Mouse (Mus musculus) lung, adult 18-20 months (tissue): Measurements from ENCODE around the gene Tubd1.
A peak's percentile ranks its signal among the peaks of the same experiment; 100 is the strongest.

Source experiments
- DNase-seq, 2 experiments: peaks; one replicate each; pipeline ENCODE4 v3.0.0; 2022; ENCODE audit warnings: mixed read lengths in 2 of 2

Gene Tubd1

DNA sequence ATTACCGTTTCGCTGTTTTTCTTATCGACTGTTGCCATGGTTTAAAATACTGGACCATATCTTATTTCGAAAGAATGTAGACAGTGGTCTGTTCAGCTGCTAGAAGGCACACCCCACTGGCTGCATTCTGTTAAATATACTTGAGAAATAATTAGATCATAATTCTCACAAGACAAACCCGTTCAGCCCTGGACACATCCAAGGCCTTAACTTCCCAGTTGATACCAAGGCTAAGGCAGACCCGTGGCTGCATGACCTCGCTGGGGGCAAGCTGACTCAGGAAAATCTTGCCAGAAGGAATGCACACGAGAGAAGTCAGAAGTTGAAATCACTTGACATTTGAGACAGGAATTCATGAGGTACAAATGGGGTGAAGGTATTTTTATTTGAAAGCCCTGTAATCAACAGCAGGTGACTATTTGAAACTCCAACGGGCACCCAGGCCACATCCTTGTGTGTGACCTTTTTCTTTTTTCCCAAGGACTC lies 25.5 kb downstream of the Tubd1 start:
- no peak for DNase-seq

- no peak for DNase-seq
Measured at GRCm38 (mm10) chr11:86571047-86571855, 26.5 kb downstream of the Tubd1 start.

GRCm38 (mm10) chr11:86571871-86572270 lies 27.1 kb downstream of the Tubd1 start:
- no peak for DNase-seq

GRCm38 (mm10) chr11:86572623-86573022 lies 27.8 kb downstream of the Tubd1 start:
- DNase-seq = no peak

DNA sequence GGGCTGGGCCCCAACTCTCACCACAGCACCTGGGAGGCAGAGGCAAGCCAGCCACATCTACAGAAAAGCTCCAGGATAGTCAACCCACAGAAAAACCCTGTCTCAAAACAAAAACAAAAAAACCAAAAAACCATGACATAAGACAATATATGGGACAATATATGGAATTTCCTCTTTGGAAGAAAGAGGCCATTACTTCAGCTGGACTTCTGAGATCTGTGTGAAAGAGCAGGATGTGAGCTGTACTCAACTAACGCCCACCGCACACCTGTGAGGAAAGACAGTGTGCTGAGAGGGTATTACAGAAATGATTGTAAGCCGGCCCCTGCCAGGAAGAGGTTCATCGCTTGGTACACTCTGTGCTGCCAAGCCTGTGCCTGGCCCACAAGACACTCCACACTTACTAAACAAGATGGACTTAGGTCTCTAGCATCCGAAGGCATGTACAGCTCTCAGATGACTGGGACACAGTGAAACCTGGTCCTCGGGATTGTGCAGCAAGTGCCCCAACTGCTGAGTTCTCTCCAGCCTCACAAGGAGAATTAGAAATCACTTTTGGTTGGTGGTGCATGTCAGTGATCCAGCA lies 28.9 kb downstream of the Tubd1 start:
- DNase-seq = no peak

DNA sequence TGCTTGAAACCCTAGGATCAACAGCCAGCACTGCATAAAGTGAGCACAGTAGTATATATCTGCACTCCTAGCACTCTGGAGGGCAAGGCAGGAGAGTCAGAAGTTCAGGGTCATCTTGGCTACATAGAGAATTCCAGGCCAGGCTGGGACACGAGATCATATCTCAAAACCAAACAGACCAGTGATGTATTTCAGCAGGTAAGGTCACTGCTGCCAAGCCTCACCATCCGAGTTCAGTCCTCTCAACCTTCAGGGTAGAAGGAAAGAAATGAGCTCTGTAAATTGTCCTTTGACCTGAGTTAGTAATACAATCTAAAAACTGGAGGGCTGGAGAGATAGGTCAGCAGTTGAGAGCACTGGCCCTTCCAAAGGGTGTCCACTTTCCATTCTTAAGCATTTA lies 29.6 kb downstream of the Tubd1 start:
- DNase-seq = no peak

DNA sequence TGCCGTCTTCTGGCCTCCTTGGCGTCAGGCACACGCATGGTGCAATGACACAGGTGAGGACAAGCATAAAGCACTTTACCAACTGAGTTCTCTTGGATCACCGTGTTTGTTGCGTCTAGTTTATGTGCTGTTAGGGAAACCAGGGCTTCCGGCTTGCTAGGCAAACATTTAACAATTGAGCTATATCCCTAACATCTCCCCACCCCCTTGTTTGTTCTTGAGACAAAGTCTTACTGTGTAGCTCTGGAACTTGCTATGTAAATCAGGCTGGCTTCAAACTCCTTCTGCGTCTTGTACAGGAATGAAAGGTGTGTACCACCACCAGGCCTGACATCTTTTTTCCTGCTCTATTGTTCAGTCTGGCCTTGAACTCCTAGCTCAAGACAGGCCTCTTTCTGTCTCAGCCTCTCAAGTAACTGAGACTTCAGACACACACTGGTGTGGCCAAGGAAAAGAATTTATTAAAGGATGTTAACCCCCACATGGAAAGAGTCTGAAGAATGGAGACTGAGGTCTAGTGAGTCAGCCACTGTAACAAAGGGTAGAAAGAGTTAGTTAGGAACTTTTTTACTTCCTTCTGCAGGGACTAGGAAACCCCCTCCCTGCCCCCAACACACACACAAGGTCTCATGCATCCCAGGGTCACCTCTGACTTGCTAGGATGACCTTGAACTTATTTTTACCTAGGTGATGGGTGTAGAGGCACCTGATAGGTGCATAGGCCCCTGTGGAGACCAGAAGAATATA lies 31.0 kb downstream of the Tubd1 start:
- DNase-seq = peak in 1 of 2 experiments; percentile 68

GRCm38 (mm10) chr11:86577231-86577630 lies 32.4 kb downstream of the Tubd1 start:
- peak; percentile 74 to 80 for DNase-seq

DNA sequence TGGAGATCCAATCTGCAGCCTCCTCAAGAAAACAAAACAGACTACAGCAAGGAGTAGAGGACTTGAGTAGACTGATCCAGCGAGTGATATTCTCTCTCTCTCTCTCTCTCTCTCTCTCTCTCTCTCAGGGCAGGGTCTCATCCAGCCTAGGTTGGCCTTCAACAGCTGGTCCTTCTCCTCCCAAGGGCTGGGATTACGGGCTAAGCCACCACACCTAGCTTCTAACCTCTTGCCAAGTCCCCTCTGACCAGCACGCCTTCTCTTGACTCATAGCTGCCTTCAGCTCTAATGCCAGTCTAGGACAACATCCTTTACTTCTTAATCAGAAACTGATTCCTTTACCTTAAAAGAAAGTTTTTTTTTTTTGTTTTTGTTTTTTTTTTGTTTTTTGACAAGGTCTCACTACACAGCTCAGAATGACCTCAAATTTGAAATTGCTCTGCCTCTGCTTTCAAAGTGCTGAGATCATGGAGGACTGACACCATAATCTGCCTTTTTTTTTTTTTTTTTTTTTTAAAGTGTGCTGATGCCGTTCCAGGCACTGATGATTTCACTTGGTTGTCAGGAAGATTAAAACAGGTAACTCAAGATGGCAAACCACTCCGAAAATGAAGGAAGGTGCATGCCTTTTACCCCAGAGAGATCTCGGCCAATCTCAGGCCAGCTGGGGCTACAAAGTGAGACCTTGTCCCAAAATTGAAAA lies 33.5 kb downstream of the Tubd1 start:
- no peak for DNase-seq

GRCm38 (mm10) chr11:86578809-86579730 lies 34.3 kb downstream of the Tubd1 start:
- peak; percentile 89 to 92 for DNase-seq

DNA sequence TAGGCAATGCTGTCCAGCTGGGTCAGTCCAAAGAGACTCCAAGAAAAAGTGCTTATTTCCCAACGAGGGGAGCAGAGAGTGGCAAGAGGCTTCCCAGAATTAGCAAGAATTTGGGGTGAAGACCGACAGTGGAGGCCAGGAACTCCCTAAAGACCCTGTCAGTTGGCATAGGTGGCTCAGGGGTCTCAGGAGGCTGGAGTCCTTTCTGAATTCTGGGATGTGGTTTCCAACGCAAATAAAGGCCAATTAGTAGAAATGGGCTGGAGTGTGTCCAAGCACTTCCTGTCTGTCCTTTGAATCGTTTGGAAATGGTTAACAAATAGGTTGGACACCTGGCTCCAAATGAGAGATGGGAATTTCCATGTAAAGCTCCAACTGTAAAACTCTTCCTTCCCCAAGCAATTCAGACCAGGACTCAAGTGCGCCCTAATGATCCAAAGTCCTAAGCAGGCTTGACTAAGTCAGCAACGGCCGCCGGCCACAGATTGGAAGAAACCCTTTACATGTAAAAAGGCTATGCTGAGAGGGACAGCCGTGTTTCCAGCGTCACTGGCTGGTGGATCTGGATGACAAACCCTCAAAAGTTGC lies 35.0 kb downstream of the Tubd1 start:
- DNase-seq = no peak

DNA sequence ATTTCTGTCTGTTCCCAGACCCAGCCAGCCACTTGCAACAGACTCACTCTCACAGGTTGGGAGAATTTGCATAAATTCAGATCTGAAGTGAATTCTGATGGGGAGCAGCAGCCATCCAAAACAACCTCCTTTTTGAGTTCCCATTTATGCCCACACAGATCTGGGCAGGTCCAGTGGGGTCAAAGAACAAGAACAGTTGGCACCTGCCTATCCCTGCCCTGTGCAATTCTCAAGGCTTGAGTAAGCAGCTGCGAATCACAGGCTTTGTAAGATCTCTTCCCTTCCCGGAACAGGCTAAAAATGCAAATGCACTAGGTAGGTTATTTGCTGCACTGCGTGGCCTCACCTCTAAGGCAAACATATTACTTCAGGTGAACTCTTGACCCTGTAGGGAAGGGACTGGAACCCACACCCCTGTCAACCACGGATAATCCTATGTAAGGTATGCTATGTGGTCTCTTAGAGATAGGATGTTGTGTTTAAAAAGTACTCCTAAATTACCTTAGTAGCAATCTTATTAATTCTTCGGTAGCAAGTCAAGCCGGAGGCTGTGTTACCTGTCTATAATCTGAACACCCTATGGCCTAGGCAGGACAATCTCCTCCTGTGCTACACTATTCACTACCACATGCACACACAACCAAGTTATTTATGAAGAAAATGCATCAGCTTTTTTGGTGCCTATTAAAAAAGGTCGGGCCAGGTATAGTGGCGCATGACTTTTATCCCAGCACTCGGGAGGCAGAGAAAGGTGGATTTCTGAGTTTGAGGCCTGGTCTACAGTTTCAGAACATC lies 35.7 kb downstream of the Tubd1 start:
- DNase-seq = peak; percentile 63 to 79

GRCm38 (mm10) chr11:86581250-86581753 lies 36.5 kb downstream of the Tubd1 start:
- DNase-seq = peak; percentile 59 to 64

DNA sequence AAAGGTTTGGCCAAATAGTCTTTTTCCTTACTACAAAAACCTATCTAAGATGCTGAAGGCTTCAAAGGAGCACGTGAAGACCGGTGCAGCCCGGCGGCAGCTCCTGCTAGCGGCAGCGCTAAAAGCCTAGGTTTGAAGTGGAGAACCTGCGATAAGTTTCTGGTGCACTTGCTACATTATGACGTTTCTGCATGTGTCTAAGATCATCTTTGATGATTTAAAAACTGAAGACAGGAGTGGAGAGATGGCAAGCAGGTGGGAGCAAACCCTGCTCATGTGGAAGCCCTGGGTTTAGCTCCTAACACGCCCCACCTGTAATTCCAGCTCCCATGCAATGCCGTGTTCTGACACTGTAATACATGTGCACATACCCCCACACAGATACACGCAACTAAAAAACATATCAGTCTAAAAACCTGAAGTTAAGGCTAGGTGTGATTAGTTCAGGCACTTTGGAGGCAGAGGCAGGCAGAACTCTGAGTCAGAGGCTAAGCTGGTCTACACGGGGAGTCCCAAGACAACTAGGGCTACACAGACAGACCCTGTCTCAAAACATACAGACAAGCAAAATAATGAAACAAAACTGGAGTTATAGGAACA lies 37.3 kb downstream of the Tubd1 start:
- DNase-seq = no peak

- no peak for DNase-seq
Measured at GRCm38 (mm10) chr11:86582543-86583260, 37.9 kb downstream of the Tubd1 start.

DNA sequence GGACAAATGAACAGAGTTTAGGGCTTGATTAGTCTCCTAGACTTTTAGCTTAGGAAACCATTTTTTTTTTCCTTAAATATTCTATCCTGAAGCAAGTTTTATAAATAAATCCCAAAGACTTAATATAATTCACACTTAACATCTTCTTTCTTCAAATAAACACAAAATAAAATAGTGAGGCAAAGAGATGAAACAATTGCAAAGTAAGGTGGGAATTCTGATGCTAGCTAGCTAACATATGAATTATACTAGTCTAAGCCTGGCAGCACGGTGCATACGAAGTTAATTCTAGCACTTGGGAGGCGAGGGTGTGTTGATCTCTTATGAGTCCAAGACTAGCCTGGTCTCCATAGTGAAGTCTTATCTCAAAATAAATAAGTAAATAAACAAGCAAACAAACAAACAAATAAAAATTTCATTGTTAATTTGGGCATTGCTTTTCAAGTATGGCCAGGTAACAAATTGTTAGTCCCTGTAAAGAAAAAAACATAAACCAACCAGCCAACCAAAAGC lies 38.6 kb downstream of the Tubd1 start:
- no peak for DNase-seq

- DNase-seq = no peak
Measured at GRCm38 (mm10) chr11:86583990-86584897, 39.5 kb downstream of the Tubd1 start.
